ENCODE assay signal across 8 mouse cellular contexts in genomic region chr14:49173290-49174135, GRCm38 (mm10). TPM values are rescaled to one million over a fixed set of nuclear protein-coding genes. Genes with fewer than 3 reads are reported as not detected.
A peak's percentile ranks its signal among the peaks of the same experiment; 100 is the strongest.
DNase-seq lines count a peak whose midpoint lies in the region; ATAC-seq and TF ChIP-seq lines count a peak whose summit lies in the region.

No protein-coding gene starts in this region.

- TF ChIP-seq EP300 in stomach, postnatal 0 days (optimal IDR thresholded peaks at IDR 0.05) = no peak

- peaks cover 16% of the 10 kb centered on the region for H3K4me1 ChIP-seq in neural tube, embryonic 11.5 days (ENCODE audit: control insufficient read depth, insufficient read depth, low read length)
- peaks cover 9% of the 10 kb centered on the region; the same call in 1 of the 2 replicates for H3K4me1 ChIP-seq in cortical plate, adult 2 months (ENCODE audit: control insufficient read depth, insufficient read depth, low read length)
- peaks cover 29% of the 10 kb centered on the region for H3K4me1 ChIP-seq in liver, embryonic 13.5 days (replicated peaks)
- H3K4me1 ChIP-seq in stomach, postnatal 0 days (replicated peaks; ENCODE audit: control insufficient read depth, insufficient read depth) = peaks cover 6% of the 10 kb centered on the region; the same call in 1 of the 2 replicates

- no peak for ATAC-seq in neural tube, embryonic 11.5 days (ENCODE audit: insufficient read depth, low FRiP score, low TSS enrichment)
- no peak for ATAC-seq in liver, embryonic 13.5 days (ENCODE audit: low read depth)
- no peak for ATAC-seq in stomach, postnatal 0 days (ENCODE audit: low FRiP score, low TSS enrichment)

- H3K36me3 ChIP-seq in neural tube, embryonic 11.5 days (ENCODE audit: control insufficient read depth, insufficient read depth, low read length) = no peaks in the 10 kb centered on the region
- peaks cover 10% of the 10 kb centered on the region; the same call in 1 of the 2 replicates for H3K36me3 ChIP-seq in liver, embryonic 13.5 days
- H3K36me3 ChIP-seq in stomach, postnatal 0 days (ENCODE audit: control insufficient read depth, insufficient read depth, low read length) = no peaks in the 10 kb centered on the region

- peak overlapping the region; percentile 97 for H3K4me3 ChIP-seq in neural tube, embryonic 11.5 days (ENCODE audit: low read depth, low read length)
- H3K4me3 ChIP-seq in cortical plate, adult 2 months (ENCODE audit: insufficient read depth, low read length) = peak overlapping the region; percentile 56
- peak overlapping the region; percentile 96 for H3K4me3 ChIP-seq in liver, embryonic 13.5 days (replicated peaks)
- H3K4me3 ChIP-seq in stomach, postnatal 0 days (ENCODE audit: low read depth, low read length) = peak overlapping the region; percentile 86

- TF ChIP-seq POLR2A in cortical plate, adult 2 months (IDR thresholded peaks at IDR 0.05; ENCODE audit: extremely low read depth, insufficient read depth, low read length) = no peak

- WGBS in neural tube, embryonic 11.5 days = 58% methylated on average over 16 of the region's 16 CpGs
- 51% methylated on average over 16 of the region's 16 CpGs for WGBS in liver, embryonic 13.5 days (ENCODE audit: insufficient replicate concordance)
- WGBS in stomach, postnatal 0 days = 18% methylated on average over 16 of the region's 16 CpGs

- H3K4me2 ChIP-seq in neural tube, embryonic 11.5 days (ENCODE audit: low read depth) = peak overlapping the region; percentile 81
- peak overlapping the region; percentile 96 for H3K4me2 ChIP-seq in liver, embryonic 13.5 days
- peak overlapping the region; percentile 69 for H3K4me2 ChIP-seq in stomach, postnatal 0 days (replicated peaks; ENCODE audit: low read depth)

- H3K27ac ChIP-seq in neural tube, embryonic 11.5 days (ENCODE audit: low read depth, low read length) = no peak overlapping the region
- no peak overlapping the region for H3K27ac ChIP-seq in cortical plate, adult 2 months (ENCODE audit: insufficient read depth, low read length)
- H3K27ac ChIP-seq in liver, embryonic 13.5 days = 0 out of 2 replicates have a peak overlapping the region, but pooled peaks have one; percentile 83
- H3K27ac ChIP-seq in stomach, postnatal 0 days (replicated peaks) = 0 out of 2 replicates have a peak overlapping the region, but pooled peaks have one; percentile 30

- DNase-seq in neural tube, embryonic 11.5 days (ENCODE audit: low spot score) = no peak
- no peak for DNase-seq in neural tube, embryonic 10.5 days (ENCODE audit: extremely low spot score, low spot score)
- peak; percentile 12 to 13 for DNase-seq in heart, postnatal 10 days
- DNase-seq in liver, embryonic 13.5 days = no peak
- peak; percentile 37 for DNase-seq in stomach, postnatal 0 days (ENCODE audit: low spot score)
- no peak for DNase-seq in gastrocnemius, postnatal 4 days (ENCODE audit: low spot score in 2 of 2)
- DNase-seq in B cell, adult 2 months = no peak

- peak overlapping the region; percentile 97 for H3K9ac ChIP-seq in neural tube, embryonic 11.5 days (ENCODE audit: low read length)
- H3K9ac ChIP-seq in liver, embryonic 13.5 days = peak overlapping the region; percentile 94
- peak overlapping the region; percentile 91 for H3K9ac ChIP-seq in stomach, postnatal 0 days (ENCODE audit: low read length)

- intact Hi-C loops in heart, postnatal 10 days (cut with DNase I) = loop anchor here (2.0 kb wide), 1 partner anchor 107 kb away; the partner anchor contains the start of genes Ap5m1 and Exoc5

- H3K9me3 ChIP-seq in neural tube, embryonic 11.5 days (ENCODE audit: control insufficient read depth, low read length) = no peaks in the 10 kb centered on the region
- no peaks in the 10 kb centered on the region for H3K9me3 ChIP-seq in liver, embryonic 13.5 days (replicated peaks)
- H3K9me3 ChIP-seq in stomach, postnatal 0 days (ENCODE audit: control insufficient read depth, low read length) = no peaks in the 10 kb centered on the region

- no peaks in the 10 kb centered on the region for H3K27me3 ChIP-seq in neural tube, embryonic 11.5 days (ENCODE audit: control insufficient read depth, insufficient read depth, low read length)
- H3K27me3 ChIP-seq in liver, embryonic 13.5 days = no peaks in the 10 kb centered on the region
- H3K27me3 ChIP-seq in stomach, postnatal 0 days (ENCODE audit: control insufficient read depth, insufficient read depth, low read length) = no peaks in the 10 kb centered on the region

- TF ChIP-seq CTCF in cortical plate, adult 2 months (IDR thresholded peaks at IDR 0.05; ENCODE audit: extremely low read depth, insufficient read depth, low read length) = no peak
- TF ChIP-seq CTCF in stomach, postnatal 0 days (IDR thresholded peaks at IDR 0.05; ENCODE audit: low read depth) = no peak

RNA-seq across cellular contexts. Expression of gene Naa30, which starts 1.5 kb away (rescaled TPM):
- 18.5 and 18.9 TPM in 2 replicates for polyA plus RNA-seq in neural tube, embryonic 11.5 days (2014; fragmentation: Nextera tagmentation; extraction: Ambion mirVana)
- 21.7 and 22.9 TPM in 2 replicates for polyA plus RNA-seq in cortical plate, adult 2 months (2012; rRNA removed)
- total RNA-seq in heart, postnatal 10 days (2021) = 10 to 100 TPM; 23.7 to 27.1 TPM
- polyA plus RNA-seq in liver, embryonic 13.5 days (2015; fragmentation: Nextera tagmentation; extraction: Ambion mirVana) = 4.0 and 6.1 TPM in 2 replicates
- polyA plus RNA-seq in stomach, postnatal 0 days (2015; fragmentation: Nextera tagmentation; extraction: Ambion mirVana) = 6.2 and 6.9 TPM in 2 replicates
- total RNA-seq in gastrocnemius, postnatal 4 days (2021) = 10 to 100 TPM; 21.5 to 29.2 TPM

Comparison
In these comparisons a context has a peak if more than half of its experiments do, and no peak if none do; other contexts are left out.
1. DNase-seq: peak in heart, postnatal 10 days (2 of 2) and stomach, postnatal 0 days (single experiment); none in neural tube, embryonic 11.5 days (single experiment), neural tube, embryonic 10.5 days (single experiment), liver, embryonic 13.5 days (single experiment), gastrocnemius, postnatal 4 days (0 of 2) and B cell, adult 2 months (0 of 2).
2. H3K27ac ChIP-seq: peak in liver, embryonic 13.5 days (single experiment) and stomach, postnatal 0 days (single experiment); none in neural tube, embryonic 11.5 days (single experiment) and cortical plate, adult 2 months (single experiment).
3. Peak in every context shown above with its lines, with median percentiles within 50 percentile points of each other: H3K4me2 ChIP-seq, H3K4me3 ChIP-seq and H3K9ac ChIP-seq.